Mouse (Mus musculus): ENCODE results near the gene Nfia. TPM values are rescaled to one million over a fixed set of nuclear protein-coding genes. Genes with fewer than 3 reads are reported as not detected.
A peak's percentile ranks its signal among the peaks of the same experiment; 100 is the strongest.

Gene Nfia
- total RNA-seq, 2 experiments from 2014 or later: 3.6 to 17.8 TPM

DNA sequence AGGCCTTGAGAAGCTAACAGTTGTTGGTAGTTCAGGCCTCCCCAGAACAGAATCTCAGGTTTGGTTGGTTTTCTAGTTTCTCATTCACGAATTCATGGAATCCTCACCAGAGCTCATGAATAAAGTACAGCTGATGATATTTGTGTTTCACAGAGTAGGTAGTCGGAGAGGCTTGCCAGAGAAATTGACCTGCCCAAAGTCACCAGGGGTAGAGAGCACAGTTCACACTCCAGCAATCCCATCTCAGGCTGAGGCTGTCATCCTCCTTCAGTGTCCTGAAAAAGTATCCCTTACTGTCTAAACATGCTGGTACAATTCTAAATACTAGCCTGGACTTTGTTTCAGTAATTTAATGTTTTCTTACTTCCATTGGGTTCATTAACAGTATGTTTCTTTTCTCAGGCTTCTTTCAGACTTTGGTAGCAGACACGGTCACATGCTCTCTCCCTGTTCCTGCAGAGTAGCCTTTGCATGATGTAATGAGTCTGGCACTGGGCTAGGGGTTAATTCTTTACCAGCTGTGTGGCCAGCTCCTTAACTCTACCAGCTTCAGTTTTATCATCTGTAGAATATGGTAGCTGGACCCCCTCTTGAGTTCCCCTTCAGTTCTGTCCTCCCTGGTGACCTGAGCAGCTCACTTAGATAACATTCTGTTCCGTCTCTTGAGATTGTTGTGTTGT is 7.1 kb upstream of the Nfia start:
- ATAC-seq (ENCODE audit: poor library complexity, severe bottlenecking): no peak

DNA sequence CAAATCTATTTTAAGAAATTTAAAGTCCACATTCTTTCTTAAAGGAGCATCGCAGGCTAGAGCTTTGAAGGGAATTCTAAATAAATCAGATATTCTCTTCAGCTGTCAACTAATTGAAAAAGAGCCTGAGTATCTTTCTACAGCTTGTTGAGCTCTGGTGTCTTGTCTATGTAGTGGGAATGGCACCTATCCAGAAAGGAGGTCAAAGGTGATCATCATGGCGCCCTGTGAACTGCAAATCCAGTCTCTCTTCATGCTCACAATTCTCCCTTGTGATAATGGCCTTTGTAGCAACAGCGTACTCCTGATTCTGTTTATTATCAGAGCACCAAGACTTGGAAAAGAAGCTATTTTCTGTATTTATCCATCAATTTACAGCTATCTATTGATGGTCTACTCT is 6.4 kb upstream of the Nfia start:
- ATAC-seq (ENCODE audit: poor library complexity, severe bottlenecking): no peak

DNA sequence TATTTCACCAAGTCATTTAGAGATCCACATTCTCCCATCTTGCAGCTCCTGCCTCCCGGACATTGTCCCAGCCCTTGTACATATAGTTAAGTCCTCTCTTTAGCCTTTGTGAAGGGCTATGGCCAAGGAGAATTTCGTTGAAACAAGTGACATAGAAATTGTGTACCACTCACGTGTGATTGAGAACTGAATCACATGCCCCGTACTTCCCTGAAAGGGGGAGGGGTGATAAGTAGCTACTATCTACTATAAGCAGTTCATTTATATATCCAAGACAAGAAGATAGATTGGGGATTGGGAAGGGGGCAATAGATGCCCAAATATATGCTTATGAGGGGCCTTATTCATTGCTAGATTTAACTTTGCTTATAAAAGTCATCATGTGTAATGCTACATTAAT is 5.5 kb upstream of the Nfia start:
- ATAC-seq (ENCODE audit: poor library complexity, severe bottlenecking): no peak

DNA sequence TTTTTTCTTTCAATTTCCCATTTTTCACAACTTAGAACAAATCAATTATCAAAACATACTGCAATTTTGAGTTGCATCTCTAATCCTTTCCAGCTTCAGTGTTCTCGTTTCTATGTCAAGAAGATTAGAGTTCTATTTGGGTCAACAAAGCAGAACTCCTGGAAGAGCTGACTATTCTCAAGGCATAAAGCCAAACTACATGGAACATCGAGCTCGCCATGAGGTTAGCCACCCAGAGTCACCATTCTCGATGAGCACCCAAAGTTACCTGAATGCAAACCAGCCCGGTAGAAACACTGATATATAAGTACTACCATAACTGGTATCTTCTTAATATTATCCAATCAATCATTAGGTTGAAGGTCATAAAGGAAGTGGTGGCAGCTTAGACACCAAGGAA is 5.0 kb upstream of the Nfia start:
- no peak for ATAC-seq (ENCODE audit: poor library complexity, severe bottlenecking)

DNA sequence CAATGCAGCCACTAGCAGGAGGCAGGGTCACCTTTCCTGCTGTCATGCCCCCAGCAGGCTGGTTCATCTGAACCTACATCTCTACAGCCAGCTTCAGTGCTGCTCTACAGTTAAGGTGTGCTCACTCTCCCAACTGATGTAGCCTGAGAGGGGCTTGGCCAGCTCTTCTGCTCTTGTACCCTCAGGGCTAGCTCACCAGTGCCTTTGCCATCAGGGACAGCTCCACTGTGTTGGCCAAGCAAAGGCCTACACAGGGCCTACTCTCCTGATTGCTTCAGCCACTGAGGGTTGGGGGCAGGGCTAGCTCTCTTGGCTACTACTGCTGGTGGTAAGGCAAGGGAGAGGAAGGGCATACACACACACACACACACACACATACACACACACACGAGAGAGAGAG is 2.7 kb upstream of the Nfia start:
- ATAC-seq (ENCODE audit: poor library complexity, severe bottlenecking): no peak

DNA sequence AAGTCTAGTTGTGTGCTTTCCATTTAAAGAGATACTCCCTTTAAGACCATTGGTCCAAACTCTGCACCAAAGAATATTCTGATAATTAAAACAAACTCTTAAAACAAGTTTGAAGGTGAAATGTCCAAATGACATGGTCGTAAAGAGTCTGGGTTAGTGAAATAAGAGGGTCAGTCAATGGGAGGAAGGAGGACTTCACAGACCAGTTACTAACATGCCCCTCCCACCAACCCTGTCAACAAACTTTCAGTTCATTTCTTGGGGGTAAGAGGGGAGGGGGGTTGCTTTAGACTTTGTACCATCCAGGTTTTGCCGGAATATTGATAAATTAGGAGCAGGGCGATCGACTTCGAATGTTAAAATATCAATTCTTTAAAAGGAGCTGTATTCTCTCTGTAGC is 1.1 kb upstream of the Nfia start:
- ATAC-seq (ENCODE audit: poor library complexity, severe bottlenecking): no peak

DNA sequence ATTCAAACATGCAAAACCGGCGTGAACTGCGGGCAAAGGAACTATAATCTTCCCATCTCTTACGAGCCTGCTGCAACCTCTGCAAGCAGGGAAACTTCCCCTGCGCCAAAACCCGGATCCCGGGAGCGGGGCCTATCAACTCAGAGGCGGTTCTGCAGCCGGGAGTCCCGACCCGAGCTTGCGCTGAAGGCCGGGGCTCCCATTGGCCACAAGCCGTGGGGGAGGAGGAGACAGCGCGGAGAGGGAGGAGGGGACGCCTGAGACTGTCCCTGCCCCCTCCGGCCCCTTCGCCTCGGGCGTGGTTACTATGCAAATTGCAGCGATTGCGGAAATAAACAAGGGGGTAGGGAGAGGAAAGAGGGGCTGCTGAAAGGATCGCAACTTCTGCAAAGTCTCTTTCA is 450 bp upstream of the Nfia start:
- ATAC-seq (ENCODE audit: poor library complexity, severe bottlenecking): peak; percentile 89

DNA sequence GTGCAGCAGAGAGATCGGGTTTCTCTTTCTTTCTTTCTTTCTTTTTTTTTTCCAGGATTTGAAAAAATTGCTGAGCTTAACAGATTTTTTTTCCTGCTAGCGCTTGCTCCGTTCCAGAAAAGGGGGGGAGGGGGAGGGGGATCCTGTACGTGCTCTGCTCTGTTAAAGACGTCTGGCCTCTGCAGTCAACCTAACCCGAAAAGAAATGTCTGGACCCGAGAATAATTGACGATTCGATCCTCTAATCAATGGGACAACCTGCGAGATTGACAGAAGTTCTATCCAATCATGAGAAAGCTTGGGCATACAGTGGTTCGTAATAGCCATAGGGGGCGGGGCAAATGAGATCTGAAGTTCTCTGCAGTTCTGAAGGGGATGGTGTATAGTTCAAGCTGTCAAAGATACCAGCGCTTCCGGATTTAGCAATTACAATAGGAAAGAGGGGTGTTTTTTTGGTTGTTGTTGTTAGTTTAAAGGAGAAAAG is 618 bp downstream of the Nfia start:
- peak; percentile 58 for ATAC-seq (ENCODE audit: poor library complexity, severe bottlenecking)

DNA sequence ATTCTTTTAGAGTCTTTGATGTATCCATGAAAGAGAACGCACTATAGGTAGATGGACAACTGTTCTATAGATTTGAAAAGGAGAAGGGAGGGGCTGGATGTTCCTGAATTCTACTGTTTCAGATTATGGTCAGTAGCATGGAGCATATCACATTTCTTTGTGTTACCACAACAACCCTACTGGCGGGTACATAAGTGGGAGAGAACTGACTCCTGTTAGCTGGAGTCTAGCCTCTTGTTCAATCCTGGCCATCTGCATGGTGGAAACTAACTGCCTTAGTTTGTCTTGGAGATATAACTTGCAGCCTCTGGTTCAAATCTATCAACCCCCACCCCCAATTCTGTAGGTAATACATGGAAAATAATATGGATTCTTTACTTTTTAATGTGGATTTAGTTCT is 1.3 kb downstream of the Nfia start:
- ATAC-seq (ENCODE audit: poor library complexity, severe bottlenecking): no peak

DNA sequence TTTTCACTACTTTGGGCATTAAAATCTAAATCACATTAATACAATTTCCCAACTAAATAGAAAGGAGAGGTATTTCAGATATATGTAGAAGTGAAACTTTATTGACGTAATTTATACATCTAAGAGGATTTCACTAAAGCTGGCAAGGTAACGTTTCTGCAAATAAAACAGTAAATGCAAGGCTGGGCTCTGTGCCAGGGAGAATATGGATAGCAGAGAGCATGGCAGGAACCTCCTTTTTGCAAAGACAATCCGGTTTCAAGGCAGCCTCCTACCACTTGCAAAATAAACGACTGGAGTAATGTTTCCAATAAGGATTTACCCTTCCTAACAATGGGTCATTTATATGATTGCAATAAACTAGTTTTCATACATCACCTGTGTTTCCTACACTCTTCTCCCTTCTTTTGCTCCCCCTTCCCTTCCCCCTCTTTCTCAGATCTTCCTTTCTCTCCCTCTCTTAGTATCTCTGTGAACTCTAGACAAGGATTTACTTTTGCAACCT is 2.0 kb downstream of the Nfia start:
- no peak for ATAC-seq (ENCODE audit: poor library complexity, severe bottlenecking)

DNA sequence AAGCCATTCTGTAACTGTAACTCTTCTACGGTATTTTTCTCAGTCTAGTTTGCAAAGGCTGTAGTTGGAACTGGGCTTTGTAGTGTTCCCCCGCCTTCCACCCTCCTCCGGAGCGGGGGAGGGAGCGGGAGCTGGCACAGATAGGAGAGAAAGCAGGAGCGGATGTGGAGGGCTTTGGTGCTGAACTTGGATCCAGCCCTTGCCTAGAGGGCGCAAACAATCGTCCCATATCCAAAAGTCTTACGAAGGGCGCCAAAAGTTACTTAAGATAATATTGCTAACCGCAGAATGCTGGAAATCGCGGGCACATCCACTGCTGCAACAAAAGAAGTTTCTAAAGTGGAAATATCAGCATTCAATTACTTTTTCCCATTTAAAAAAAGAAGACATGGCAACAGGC is 2.5 kb downstream of the Nfia start:
- no peak for ATAC-seq (ENCODE audit: poor library complexity, severe bottlenecking)

DNA sequence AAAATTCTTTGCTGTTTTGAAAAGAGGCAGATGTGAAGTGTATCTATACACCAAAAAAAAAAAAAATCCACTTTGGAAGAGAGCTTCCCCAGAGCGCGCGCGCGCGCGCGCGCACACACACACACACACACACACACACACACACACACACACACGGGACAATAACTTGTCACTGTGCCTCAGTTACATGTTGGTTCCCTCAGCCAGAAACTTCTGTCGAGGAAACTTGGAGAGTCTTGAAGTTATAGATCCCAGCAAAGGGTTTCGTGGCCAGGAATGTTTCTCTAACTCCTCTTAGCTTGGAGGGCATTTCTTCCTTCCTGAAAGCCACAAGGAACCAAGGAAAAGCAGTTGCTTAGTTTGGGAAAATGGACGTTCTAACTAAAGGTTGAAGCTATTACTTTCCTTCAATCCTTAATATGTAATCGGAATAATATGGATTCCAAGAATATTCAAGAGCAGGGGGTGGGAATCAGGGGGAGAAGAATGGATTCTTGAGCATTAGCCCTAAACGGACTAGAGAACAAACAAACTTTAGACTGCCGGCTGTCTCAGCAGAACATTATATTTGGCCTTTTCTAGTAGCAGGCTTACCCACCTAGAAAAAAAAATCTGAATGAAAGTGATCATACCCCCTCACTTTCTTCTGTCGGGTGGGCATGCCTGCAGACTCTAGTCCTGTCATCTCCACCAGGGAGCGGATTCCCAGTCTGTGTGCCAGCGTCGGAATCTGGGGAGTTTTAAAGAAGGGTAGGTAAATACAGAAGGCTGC is 3.1 kb downstream of the Nfia start:
- ATAC-seq (ENCODE audit: poor library complexity, severe bottlenecking): no peak

DNA sequence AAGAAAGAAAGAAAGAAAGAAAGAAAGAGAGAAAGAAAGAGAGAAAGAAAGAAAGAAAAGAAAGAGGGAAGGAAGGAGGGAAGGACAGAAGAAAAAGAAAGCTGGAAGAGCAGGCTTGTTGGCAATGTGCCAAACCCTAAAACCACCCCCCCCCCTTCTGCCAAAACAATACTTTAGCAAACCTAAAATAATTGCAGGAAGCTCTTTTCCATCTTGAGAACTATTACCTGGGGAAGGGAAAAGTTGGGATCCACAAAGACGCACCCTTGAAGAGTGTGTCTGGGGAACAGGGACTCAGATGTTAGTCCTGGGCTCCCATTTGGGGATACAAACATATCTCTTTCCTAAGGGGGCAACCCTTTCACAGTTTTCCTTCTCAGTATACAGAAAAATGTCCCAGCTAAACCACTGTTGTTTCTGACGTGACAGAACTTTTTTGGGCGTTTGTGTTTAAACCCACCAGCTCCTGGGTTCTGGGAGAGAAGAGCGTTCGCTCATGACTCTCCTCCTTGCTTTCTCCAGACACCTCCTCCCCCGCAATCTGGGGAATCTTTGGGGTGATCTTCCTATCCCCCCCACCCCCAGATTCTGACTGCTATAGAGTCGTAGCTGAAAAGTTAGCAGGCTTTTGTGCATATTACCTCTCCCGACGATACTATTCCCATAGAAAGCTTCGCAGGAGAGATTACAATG is 4.0 kb downstream of the Nfia start:
- no peak for ATAC-seq (ENCODE audit: poor library complexity, severe bottlenecking)

DNA sequence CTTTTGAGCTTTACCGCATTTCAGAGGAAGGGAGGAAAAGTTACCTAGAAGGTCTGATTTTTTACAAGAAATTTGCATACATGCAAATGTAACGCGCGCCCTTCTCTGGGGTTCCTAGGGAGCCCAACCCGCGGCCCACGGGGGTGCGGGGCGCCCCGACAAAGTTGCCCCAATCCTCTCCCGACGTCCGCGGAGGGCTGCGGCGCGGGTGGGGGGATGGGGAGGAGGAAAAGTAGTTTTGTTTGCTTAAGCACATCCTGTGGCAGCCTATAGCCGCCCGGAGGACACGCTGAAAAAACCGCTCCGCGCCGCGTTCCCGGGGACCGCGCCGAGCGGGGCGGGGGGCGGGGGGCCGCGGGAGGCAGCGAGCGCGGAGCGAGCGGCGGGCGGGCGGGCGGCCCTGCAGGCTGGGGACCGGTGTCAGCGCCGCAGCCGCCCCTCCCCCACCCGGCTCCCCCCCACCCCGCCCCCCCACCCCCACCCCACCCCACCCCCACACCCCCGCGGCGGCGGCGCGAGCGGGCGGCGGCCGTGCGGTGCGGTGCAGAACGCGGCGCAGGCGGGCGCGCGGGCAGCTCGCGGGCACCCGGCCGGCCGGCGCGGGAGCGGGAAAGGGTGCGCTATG is 4.7 kb downstream of the Nfia start:
- no peak for ATAC-seq (ENCODE audit: poor library complexity, severe bottlenecking)

DNA sequence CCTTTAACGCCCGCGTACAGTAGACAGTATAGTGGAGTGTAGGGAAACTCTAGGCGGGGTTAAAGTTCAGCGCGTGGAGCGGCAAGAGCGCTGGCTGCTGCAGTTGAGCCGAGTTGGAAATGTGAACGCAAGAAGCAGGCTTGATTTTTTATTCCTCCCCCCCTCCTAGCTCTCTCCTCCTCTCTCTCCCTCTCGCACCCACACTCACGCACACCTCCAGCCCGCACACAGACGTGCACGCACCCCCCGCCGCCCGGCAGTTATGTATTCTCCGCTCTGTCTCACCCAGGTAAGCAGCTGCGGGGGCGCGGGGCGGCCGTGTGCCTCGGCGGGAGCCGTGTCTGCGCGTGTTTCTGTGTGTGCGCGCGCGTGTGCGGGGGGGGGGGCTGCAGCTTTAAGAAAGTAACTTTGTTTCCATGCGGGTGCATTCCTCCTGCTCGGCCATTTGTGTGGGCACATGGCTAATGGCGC is 5.2 kb downstream of the Nfia start, which contains the start of gene E130114P18Rik:
Gene E130114P18Rik, minus strand, starts transcription at position 373 of the 471 bp plus-strand sequence.
- ATAC-seq (ENCODE audit: poor library complexity, severe bottlenecking): peak; percentile 43

DNA sequence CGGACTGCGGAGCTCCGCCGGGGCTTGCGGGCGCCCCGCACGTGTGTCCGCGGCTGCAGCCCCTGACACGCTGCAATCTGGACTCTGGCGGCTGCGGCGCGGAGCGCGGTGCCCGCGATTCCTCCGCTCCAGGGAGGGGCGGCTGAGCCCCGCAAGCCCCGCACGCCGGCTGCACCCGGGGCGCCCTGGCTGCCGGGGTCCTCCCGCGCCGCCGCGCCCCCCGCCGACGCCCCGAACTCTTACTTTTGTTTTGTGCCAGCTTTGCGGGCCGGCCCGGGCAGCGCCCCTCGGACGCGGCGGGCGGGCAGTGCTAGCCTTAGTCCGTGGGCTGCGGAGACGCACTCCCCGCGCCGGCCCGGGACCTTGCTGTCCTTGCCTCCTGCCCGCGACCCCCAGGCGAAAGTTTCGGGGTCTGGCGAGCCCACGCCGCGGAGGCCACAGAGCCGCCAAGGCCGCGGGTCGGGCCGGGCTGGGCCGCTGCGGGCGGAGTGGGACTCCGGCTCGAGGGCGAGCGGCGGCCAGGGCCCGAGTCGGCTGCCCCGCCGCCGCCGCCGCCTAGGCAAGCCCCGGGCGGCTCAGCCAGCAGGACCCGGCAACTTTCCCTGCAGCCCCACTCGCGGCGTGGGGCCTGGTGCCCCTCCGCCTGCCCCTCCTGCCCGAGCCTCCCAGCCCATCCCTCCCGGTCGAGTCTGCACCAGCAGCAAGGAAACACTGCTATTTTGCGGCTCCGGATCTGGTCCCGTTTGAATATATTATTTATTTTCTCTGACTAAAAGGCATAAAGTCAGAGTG is 5.9 kb downstream of the Nfia start:
- 0 out of 2 replicates have a peak, but pooled peaks have one; percentile 9 for ATAC-seq (ENCODE audit: poor library complexity, severe bottlenecking)

DNA sequence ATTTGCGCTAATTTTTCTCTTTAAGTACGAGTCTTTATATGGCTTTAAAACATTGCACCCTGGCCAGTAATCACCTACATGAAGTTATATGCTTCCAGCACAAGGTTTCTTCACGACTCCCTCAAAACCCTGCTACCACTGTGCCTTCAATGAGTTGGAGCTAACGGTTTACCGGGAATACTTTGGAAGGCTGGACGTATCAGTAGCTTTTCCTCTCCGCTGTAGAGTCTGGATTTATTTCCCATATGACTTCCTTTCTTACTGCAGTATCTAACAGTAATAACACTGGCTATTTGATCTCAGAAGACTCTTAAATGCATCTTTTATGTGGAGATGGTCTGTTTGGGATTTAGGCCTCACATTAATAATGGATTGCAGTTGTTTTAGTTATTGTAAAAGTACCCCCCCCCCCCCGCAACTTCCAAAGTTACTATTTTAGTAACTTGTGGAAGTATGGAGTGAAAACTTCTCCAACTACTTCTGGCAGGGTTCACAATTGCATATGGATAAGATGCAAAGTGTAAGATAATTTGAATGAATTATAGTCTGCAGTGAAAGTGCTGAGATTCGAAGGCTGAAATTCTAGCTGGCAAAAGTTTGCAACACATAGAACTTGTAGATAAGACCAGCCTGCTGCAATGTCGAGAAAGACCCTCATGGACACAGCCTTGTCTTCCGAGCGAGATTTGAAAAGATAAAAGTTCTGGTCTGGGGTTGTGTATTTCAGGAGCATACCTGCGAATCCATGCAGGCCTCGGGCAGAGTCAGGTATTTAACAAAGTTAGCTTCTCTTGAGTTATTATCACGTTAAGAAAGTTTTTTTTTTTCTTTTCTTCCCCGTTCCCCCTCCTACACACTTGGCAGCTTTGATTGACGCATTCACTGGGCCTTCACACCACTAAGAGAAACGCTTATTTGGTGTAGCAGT is 6.7 kb downstream of the Nfia start:
- no peak for ATAC-seq (ENCODE audit: poor library complexity, severe bottlenecking)

DNA sequence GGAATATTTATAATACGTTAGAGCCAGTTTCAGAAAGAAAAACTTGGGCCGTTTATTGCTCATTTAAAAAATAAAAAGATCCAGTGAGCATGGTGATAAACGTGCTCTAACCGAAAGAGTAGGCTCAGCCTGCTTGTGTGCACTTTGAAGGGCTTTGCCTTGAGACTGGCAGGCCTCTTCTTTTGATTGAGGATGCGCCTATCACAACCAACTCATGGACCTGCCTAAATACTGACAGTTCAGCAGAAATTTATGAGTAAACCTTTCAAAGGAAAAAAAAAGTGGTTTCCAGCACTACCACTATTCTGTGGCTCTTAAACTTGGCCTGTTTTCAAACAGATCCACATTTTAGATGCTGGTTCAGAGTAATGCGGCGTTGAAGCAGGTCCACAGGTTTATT is 7.5 kb downstream of the Nfia start:
- no peak for ATAC-seq (ENCODE audit: poor library complexity, severe bottlenecking)
